Mouse (Mus musculus): ENCODE measurements around the gene Ddx27. TPM values are rescaled to one million over a fixed set of nuclear protein-coding genes. Genes with fewer than 3 reads are reported as not detected.

Gene Ddx27
- polyA plus RNA-seq, 1 experiment from 2014 or later, result 34.9 TPM

DNA sequence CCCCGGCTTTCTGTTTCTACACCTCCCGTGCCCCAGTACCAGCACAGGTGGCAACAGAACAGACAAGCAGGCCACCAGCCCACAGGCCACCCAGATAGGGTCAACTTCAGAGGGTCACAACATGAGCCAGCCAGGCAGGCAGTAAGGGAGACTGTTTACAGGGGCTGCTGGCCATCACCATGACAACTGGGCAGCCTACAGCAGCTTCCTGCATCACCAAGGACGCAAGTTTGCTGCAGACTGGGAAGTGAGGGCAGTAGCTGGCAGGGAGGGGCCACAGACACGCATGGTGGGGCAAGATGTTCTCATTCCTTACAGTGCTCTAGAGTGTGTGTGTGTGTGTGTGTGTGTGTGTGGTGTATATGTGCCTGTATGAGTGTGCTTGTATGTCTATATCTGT is 66.6 kb downstream of the Ddx27 start:
- no peak overlapping the region for H3K4me2 ChIP-seq (ENCODE audit: low read length)
- no peak overlapping the region for H3K9ac ChIP-seq (ENCODE audit: low read depth, low read length)
- peaks cover 12% of the 10 kb centered on the region for H3K4me1 ChIP-seq (ENCODE audit: control insufficient read depth, insufficient read depth, low read depth, low read length)
- no peak overlapping the region for H3K27ac ChIP-seq (ENCODE audit: low read depth, low read length)
- no peaks in the 10 kb centered on the region for H3K9me3 ChIP-seq (ENCODE audit: control insufficient read depth, low read length)
- H3K36me3 ChIP-seq (ENCODE audit: control insufficient read depth, insufficient read depth, low read length), result no peaks in the 10 kb centered on the region
- no peak overlapping the region for H3K4me3 ChIP-seq (ENCODE audit: low read length)
- H3K27me3 ChIP-seq (replicated peaks; ENCODE audit: control insufficient read depth, insufficient read depth, low read length), result no peaks in the 10 kb centered on the region; the same call in 1 of the 2 replicates
- ATAC-seq, result peak; percentile 64
- WGBS, result 30% methylated on average over 4 of the region's 4 CpGs

Other genes with a start within 250 kb of the Ddx27 start
- 7.3 and 7.8 TPM in 2 replicates for gene Trp53rkb, start 222.7 kb upstream of the Ddx27 start, polyA plus RNA-seq (2015; fragmentation: Nextera tagmentation; extraction: Ambion mirVana)
- 4.2 and 5.3 TPM in 2 replicates for gene Arfgef2, start 209.6 kb upstream of the Ddx27 start, polyA plus RNA-seq (2015; fragmentation: Nextera tagmentation; extraction: Ambion mirVana)
- 90.8 and 97.4 TPM in 2 replicates for gene Cse1l, start 109.2 kb upstream of the Ddx27 start, polyA plus RNA-seq (2015; fragmentation: Nextera tagmentation; extraction: Ambion mirVana)
- gene Stau1, start 18.9 kb upstream of the Ddx27 start, polyA plus RNA-seq (2015; fragmentation: Nextera tagmentation; extraction: Ambion mirVana), result 104 and 113 TPM in 2 replicates
- gene Znfx1, start 47.8 kb downstream of the Ddx27 start, polyA plus RNA-seq (2015; fragmentation: Nextera tagmentation; extraction: Ambion mirVana), result 6.8 and 7.6 TPM in 2 replicates
- gene Kcnb1, start 175.0 kb downstream of the Ddx27 start, polyA plus RNA-seq (2015; fragmentation: Nextera tagmentation; extraction: Ambion mirVana), result 3.2 TPM in 2 replicates
- 4.2 and 5.5 TPM in 2 replicates for gene Ptgis, start 225.4 kb downstream of the Ddx27 start, polyA plus RNA-seq (2015; fragmentation: Nextera tagmentation; extraction: Ambion mirVana)